9 mouse cellular contexts compared by ENCODE assay signal in the genomic region with DNA sequence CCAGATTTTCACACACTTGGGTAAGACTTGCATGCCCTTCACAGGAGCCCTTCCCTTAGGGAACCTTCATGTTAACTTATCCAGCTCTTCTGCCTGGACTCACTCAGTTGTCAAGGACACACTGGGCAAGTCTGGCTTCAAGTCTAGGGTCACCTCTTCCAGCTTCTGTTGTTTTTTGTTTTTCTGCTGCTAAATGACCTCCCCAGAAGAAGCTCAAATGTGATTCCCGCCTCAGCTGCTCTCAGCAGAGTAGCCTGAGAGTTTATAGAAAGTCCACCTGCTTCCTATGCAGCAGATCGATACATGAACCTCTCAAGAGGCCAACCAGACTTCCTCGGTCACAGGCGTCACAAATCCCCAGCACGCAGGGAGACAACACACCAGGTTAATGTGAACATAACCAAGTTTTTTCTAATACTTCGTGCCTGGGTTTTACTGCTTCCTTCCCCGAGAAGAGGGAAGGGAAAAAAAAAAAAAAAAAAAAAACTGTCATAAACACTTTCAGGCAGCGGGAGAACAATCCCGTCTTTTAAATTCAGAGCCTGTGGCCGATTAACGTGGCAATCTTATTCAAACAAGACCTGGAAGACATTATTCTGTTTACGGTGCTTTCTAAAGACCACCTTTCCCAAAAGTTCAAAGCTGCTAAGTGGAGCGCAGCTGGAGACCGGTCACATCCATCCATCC. TPM values are rescaled to one million over a fixed set of nuclear protein-coding genes. Genes with fewer than 3 reads are reported as not detected.
A peak's percentile ranks its signal among the peaks of the same experiment; 100 is the strongest.
DNase-seq lines count a peak whose midpoint lies in the region; ATAC-seq and TF ChIP-seq lines count a peak whose summit lies in the region.
"Had no signal": no experiment of that assay in that cellular context is flagged by ENCODE, and none has a peak within 500 bp of the region (broad histone marks: within the 10 kb centered on the region; RNA-seq: fewer than 3 reads in every experiment).

No protein-coding gene starts in this region.

- H3K9ac ChIP-seq in intestine, postnatal 0 days (ENCODE audit: low read depth, low read length) = peak overlapping the region; percentile 70
- H3K9ac ChIP-seq in neural tube, embryonic 11.5 days (ENCODE audit: low read length) = peak overlapping the region; percentile 71

- TF ChIP-seq POLR2A in embryonic fibroblast, embryonic 13.5 days (IDR thresholded peaks at IDR 0.05; ENCODE audit: low read depth, low read length) = no peak

- no peaks in the 10 kb centered on the region for H3K9me3 ChIP-seq in E14TG2a.4 (ENCODE audit: low read length)
- H3K9me3 ChIP-seq in intestine, postnatal 0 days (ENCODE audit: control insufficient read depth) = no peaks in the 10 kb centered on the region
- no peaks in the 10 kb centered on the region for H3K9me3 ChIP-seq in neural tube, embryonic 11.5 days (ENCODE audit: control insufficient read depth, low read length)

- H3K27ac ChIP-seq in embryonic fibroblast, embryonic 13.5 days (ENCODE audit: insufficient read depth, low read length) = 0 out of 2 replicates have a peak overlapping the region, but pooled peaks have one; percentile 15
- peak overlapping the region; percentile 92 for H3K27ac ChIP-seq in intestine, postnatal 0 days (ENCODE audit: low read depth, low read length)
- 0 out of 2 replicates have a peak overlapping the region, but pooled peaks have one; percentile 89 for H3K27ac ChIP-seq in neural tube, embryonic 11.5 days (ENCODE audit: low read depth, low read length)

- peaks cover 63% of the 10 kb centered on the region for H3K4me1 ChIP-seq in E14TG2a.4 (replicated peaks; ENCODE audit: low read depth, low read length)
- H3K4me1 ChIP-seq in embryonic fibroblast, embryonic 13.5 days (ENCODE audit: control insufficient read depth, insufficient read depth, low read length) = 0 out of 2 replicates have a peak, but pooled peaks cover 2% of the 10 kb centered on the region
- peaks cover 5% of the 10 kb centered on the region; the same call in 1 of the 2 replicates for H3K4me1 ChIP-seq in intestine, postnatal 0 days (replicated peaks; ENCODE audit: control insufficient read depth, insufficient read depth, low read length)
- no peaks in the 10 kb centered on the region for H3K4me1 ChIP-seq in neural tube, embryonic 11.5 days (ENCODE audit: control insufficient read depth, insufficient read depth, low read length)

- 1% methylated on average over 14 of the region's 14 CpGs for WGBS in intestine, postnatal 0 days
- WGBS in neural tube, embryonic 11.5 days = 4% methylated on average over 14 of the region's 14 CpGs

- H3K4me3 ChIP-seq in E14TG2a.4 (replicated peaks; ENCODE audit: low read length) = peak overlapping the region; percentile 84
- peak overlapping the region; percentile 73 for H3K4me3 ChIP-seq in embryonic fibroblast, embryonic 13.5 days (ENCODE audit: insufficient read depth, low read length)
- peak overlapping the region; percentile 61 for H3K4me3 ChIP-seq in intestine, postnatal 0 days (ENCODE audit: low read depth, low read length)
- peak overlapping the region; percentile 55 for H3K4me3 ChIP-seq in neural tube, embryonic 11.5 days (ENCODE audit: low read depth, low read length)

- H3K27me3 ChIP-seq in E14TG2a.4 (ENCODE audit: insufficient read depth, low read length) = no peaks in the 10 kb centered on the region
- no peaks in the 10 kb centered on the region for H3K27me3 ChIP-seq in intestine, postnatal 0 days (replicated peaks; ENCODE audit: control insufficient read depth, insufficient read depth, low read length)
- H3K27me3 ChIP-seq in neural tube, embryonic 11.5 days (ENCODE audit: control insufficient read depth, insufficient read depth, low read length) = no peaks in the 10 kb centered on the region
- H3K27me3 ChIP-seq: Patski had no signal

- DNase-seq in frontal cortex, adult 2 months (ENCODE audit: extremely low spot score in 1 of 2, low spot score in 1 of 2) = no peak
- DNase-seq in neural tube, embryonic 11.5 days (ENCODE audit: low spot score) = no peak
- no peak for DNase-seq in T-cell, adult 2 months (ENCODE audit: low spot score)
- DNase-seq in spleen, postnatal 14 days (ENCODE audit: low spot score in 2 of 2) = no peak

- peak overlapping the region; percentile 78 for H3K4me2 ChIP-seq in intestine, postnatal 0 days (replicated peaks; ENCODE audit: low read depth)
- H3K4me2 ChIP-seq in neural tube, embryonic 11.5 days (ENCODE audit: low read depth) = peak overlapping the region; percentile 54

- ATAC-seq in frontal cortex, adult (ENCODE audit: low TSS enrichment) = peak; percentile 21; the same call in 1 of the 2 replicates
- ATAC-seq in intestine, postnatal 0 days = peak; percentile 35; the same call in 1 of the 2 replicates
- ATAC-seq in neural tube, embryonic 11.5 days (ENCODE audit: insufficient read depth, low FRiP score, low TSS enrichment) = no peak

- no peak for TF ChIP-seq CTCF in E14TG2a.4 (conservative IDR thresholded peaks at IDR 0.05; ENCODE audit: low read length)
- TF ChIP-seq CTCF in embryonic fibroblast, embryonic 13.5 days (IDR thresholded peaks at IDR 0.05; ENCODE audit: borderline replicate concordance, insufficient read depth, low read length) = no peak
- no peak for TF ChIP-seq CTCF in intestine, postnatal 0 days (IDR thresholded peaks at IDR 0.05; ENCODE audit: low read depth)

- H3K36me3 ChIP-seq in E14TG2a.4 (ENCODE audit: insufficient read depth, low read length) = 0 out of 2 replicates have a peak, but pooled peaks cover under 1% of the 10 kb centered on the region
- no peaks in the 10 kb centered on the region for H3K36me3 ChIP-seq in intestine, postnatal 0 days (ENCODE audit: control insufficient read depth, insufficient read depth)
- H3K36me3 ChIP-seq in neural tube, embryonic 11.5 days (ENCODE audit: control insufficient read depth, insufficient read depth, low read length) = no peaks in the 10 kb centered on the region

RNA-seq across cellular contexts. Expression of a gene that starts 0.8 kb away (rescaled TPM):
- polyA plus RNA-seq in frontal cortex, adult 2 months (2012; rRNA removed) = 61.2 and 69.8 TPM in 2 replicates
- 18.3 and 27.3 TPM in 2 replicates for polyA plus RNA-seq in embryonic fibroblast, embryonic 13.5 days (2011; ENCODE audit: insufficient read length, low read depth, missing spikeins)
- 30.4 and 31.2 TPM in 2 replicates for polyA plus RNA-seq in intestine, postnatal 0 days (2015; fragmentation: Nextera tagmentation; extraction: Ambion mirVana)
- 14.1 and 15.0 TPM in 2 replicates for polyA plus RNA-seq in neural tube, embryonic 11.5 days (2014; fragmentation: Nextera tagmentation; extraction: Ambion mirVana)

RNA-seq across cellular contexts. Expression of a gene that starts 40.0 kb away (rescaled TPM):
- 27.3 and 27.4 TPM in 2 replicates for polyA plus RNA-seq in frontal cortex, adult 2 months (2012; rRNA removed)
- polyA plus RNA-seq in embryonic fibroblast, embryonic 13.5 days (2011; ENCODE audit: insufficient read length, low read depth, missing spikeins) = 21.2 and 25.6 TPM in 2 replicates
- polyA plus RNA-seq in intestine, postnatal 0 days (2015; fragmentation: Nextera tagmentation; extraction: Ambion mirVana) = 4.6 and 5.6 TPM in 2 replicates
- polyA plus RNA-seq in neural tube, embryonic 11.5 days (2014; fragmentation: Nextera tagmentation; extraction: Ambion mirVana) = 5.6 and 6.2 TPM in 2 replicates

Comparison
In these comparisons a context has a peak if more than half of its experiments do, and no peak if none do; other contexts are left out.
1. H3K27ac ChIP-seq: peak in every context shown above with its lines; median percentile 92 in intestine, postnatal 0 days; 89 in neural tube, embryonic 11.5 days; 15 in embryonic fibroblast, embryonic 13.5 days.